Mouse (Mus musculus) cerebellum, adult 2 months (tissue): ENCODE results near the gene Eif3l.

ENCODE experiments used
- CTCF ChIP-seq: fragments of 200-500 bp; IDR thresholded peaks from 2 replicates; pipeline ENCODE4 v1.5.1; 2011; ENCODE audit warnings: low read depth, mild to moderate bottlenecking, control low read depth, low read length, moderate library complexity, borderline replicate concordance; ENCODE audit not compliant: insufficient read depth
- POLR2A ChIP-seq: fragments of 200-500 bp; IDR thresholded peaks from 2 replicates; pipeline ENCODE4 v1.6.1; 2011; ENCODE audit warnings: low read length, control low read depth, borderline replicate concordance; ENCODE audit not compliant: insufficient read depth

DNA sequence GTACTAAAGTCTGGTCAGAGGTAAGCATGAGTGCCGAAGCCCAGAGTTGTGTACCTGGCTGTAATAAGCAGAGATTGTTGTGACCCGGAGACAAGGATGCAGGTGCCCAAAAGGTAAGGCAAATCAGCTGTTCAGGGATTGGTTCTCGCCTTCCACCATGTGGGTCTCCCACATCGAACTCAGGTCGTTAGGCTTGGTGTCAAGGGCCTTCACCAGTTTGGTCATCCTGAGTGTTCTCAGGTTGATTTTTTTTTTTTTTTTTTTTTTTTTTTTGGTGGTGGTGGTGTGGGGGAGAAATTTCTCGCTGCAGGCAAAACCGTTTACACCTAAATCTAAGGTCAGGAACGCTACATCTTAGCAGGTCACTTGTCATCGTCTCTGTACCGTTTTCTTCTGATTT is 533 bp upstream of the Eif3l start:
- TF ChIP-seq CTCF (no peak), POLR2A (no peak)
